Mouse (Mus musculus): ENCODE results near the gene Nr1d1. TPM values are rescaled to one million over a fixed set of nuclear protein-coding genes. Genes with fewer than 3 reads are reported as not detected.
"Not testable (repeated sequence)": the region's sequence is repeated elsewhere in the genome, so short reads cannot be mapped to it uniquely, and the experiment has no call there.

Gene Nr1d1
- polyA plus RNA-seq, 1 experiment from 2014 or later: 0.79 TPM

- H3K4me1 ChIP-seq (replicated peaks): peaks cover 52% of the 10 kb centered on the region
- ATAC-seq (ENCODE audit: insufficient number of reproducible peaks, insufficient read depth, low FRiP score, low TSS enrichment, low read depth): no peak
- WGBS: under 1% methylated on average over 17 of the region's 17 CpGs
- H3K9me3 ChIP-seq: no peaks in the 10 kb centered on the region
- H3K27ac ChIP-seq: peak overlapping the region; percentile 92
- no peaks in the 10 kb centered on the region for H3K27me3 ChIP-seq
- H3K9ac ChIP-seq (replicated peaks): peak overlapping the region; percentile 91; the same call in 1 of the 2 replicates
- peak overlapping the region; percentile 82 for H3K4me2 ChIP-seq
- peak overlapping the region; percentile 89 for H3K4me3 ChIP-seq (replicated peaks)
- no peaks in the 10 kb centered on the region for H3K36me3 ChIP-seq
These were observed 34.0 kb downstream of the Nr1d1 start for GRCm38 (mm10) chr11:98741051-98741620.

DNA sequence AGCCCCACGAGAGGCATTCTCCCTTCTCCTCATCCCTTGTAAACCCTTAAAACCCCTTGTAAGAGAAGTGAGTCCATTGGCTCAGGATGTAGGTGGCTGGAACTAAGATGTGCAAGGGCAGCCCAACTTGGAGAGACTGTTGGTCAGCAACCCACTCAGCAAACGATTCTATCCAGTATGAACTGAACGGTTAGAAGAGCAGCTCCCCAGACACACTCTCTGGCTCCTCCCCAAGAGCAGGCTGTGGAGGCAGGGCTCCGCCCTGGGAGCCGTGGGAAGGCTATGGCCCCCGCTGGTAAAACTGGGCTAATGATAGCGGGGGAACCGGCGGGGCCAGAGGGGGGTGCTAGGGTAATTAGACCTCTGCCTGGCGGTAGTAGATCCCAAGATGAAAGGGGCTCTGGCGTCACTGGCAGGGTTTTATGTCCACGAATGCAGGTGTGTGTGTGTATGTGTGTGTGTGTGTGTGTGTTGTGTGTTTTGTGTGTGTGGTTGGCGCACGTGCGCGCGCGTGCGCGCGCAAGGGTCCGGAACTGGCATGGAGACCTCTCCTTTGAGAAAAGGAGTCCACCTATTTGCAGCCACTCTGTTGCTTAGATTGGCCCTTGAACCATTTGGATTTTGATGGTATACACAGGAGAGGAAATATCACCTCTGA lies 34.6 kb downstream of the Nr1d1 start, which contains the start of gene Thra:
TSS of gene Thra (plus strand) at position 246 of the 658 bp plus-strand sequence.
- peaks cover 45% of the 10 kb centered on the region for H3K4me1 ChIP-seq (replicated peaks)

GRCm38 (mm10) chr11:98740026-98740392 lies 35.1 kb downstream of the Nr1d1 start:
- no peak for ATAC-seq (ENCODE audit: insufficient number of reproducible peaks, insufficient read depth, low FRiP score, low TSS enrichment, low read depth)
- Histone ChIP-seq H3K4me3 (replicated peaks) (peak overlapping the region; percentile 89), H3K27me3 (no peaks in the 10 kb centered on the region), H3K27ac (peak overlapping the region; percentile 92), H3K9ac (replicated peaks) (peak overlapping the region; percentile 91; the same call in 1 of the 2 replicates), H3K4me2 (peak overlapping the region; percentile 82), H3K36me3 (no peaks in the 10 kb centered on the region), H3K4me1 (replicated peaks) (peaks cover 41% of the 10 kb centered on the region), H3K9me3 (no peaks in the 10 kb centered on the region)
- 10% methylated on average over 8 of the region's 8 CpGs for WGBS

More for the DNA sequence above, 34.6 kb downstream of the Nr1d1 start, which contains the start of gene Thra:
- Histone ChIP-seq H3K9me3 (no peaks in the 10 kb centered on the region), H3K4me3 (replicated peaks) (peak within 1 kb of the TSS; percentile 89), H3K27ac (peak within 1 kb of the TSS; percentile 92), H3K27me3 (no peaks in the 10 kb centered on the region), H3K9ac (replicated peaks) (peak within 1 kb of the TSS; percentile 91), H3K36me3 (no peaks in the 10 kb centered on the region), H3K4me2 (peak within 1 kb of the TSS; percentile 82)
- peak; percentile 58 for ATAC-seq (ENCODE audit: insufficient number of reproducible peaks, insufficient read depth, low FRiP score, low TSS enrichment, low read depth)
- WGBS: under 1% methylated on average over 22 of the region's 22 CpGs

GRCm38 (mm10) chr11:98738925-98739324 lies 36.2 kb downstream of the Nr1d1 start:
- peaks cover 30% of the 10 kb centered on the region for H3K4me1 ChIP-seq (replicated peaks)
- no peak overlapping the region for H3K4me2 ChIP-seq
- H3K27ac ChIP-seq: no peak overlapping the region
- ATAC-seq (ENCODE audit: insufficient number of reproducible peaks, insufficient read depth, low FRiP score, low TSS enrichment, low read depth): no peak
- peaks cover 6% of the 10 kb centered on the region; the same call in 1 of the 2 replicates for H3K9me3 ChIP-seq
- 78% methylated on average over 8 of the region's 9 CpGs for WGBS
- H3K9ac ChIP-seq (replicated peaks): 0 out of 2 replicates have a peak overlapping the region, but pooled peaks have one; percentile 31
- no peaks in the 10 kb centered on the region for H3K36me3 ChIP-seq
- H3K4me3 ChIP-seq (replicated peaks): no peak overlapping the region
- no peaks in the 10 kb centered on the region for H3K27me3 ChIP-seq

DNA sequence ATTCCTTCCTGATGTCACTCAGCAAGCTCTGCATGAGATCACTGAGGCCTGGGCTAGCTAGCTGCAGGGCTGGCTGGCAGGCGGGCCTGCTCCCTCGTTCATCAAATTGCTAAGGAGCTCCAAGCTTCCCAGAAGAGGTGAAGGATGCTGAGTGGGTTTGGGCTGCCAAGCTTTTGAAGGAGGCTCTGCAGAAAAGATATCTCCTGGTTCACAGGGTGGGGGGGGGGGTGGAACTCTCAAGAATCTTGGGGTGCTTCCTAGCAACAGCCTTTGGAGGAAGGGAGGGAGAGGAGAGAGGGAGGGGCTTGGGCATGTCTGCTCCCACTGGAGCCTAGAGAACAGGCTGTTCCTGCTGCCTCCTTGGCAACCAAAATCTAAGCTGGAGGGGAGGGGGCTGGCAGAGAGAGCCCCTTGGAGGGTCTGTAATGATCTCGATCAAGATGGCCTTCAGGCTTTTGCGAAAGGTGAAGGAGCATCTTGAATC lies 36.7 kb downstream of the Nr1d1 start:
- no peaks in the 10 kb centered on the region for H3K36me3 ChIP-seq
- no peak for ATAC-seq (ENCODE audit: insufficient number of reproducible peaks, insufficient read depth, low FRiP score, low TSS enrichment, low read depth)
- H3K9ac ChIP-seq (replicated peaks): 0 out of 2 replicates have a peak overlapping the region, but pooled peaks have one; percentile 31
- H3K4me1 ChIP-seq (replicated peaks): peaks cover 26% of the 10 kb centered on the region
- no peak overlapping the region for H3K4me2 ChIP-seq
- H3K27ac ChIP-seq: no peak overlapping the region
- H3K9me3 ChIP-seq: peaks cover 6% of the 10 kb centered on the region; the same call in 1 of the 2 replicates
- WGBS: 50% methylated on average over 4 of the region's 4 CpGs
- no peaks in the 10 kb centered on the region for H3K27me3 ChIP-seq
- H3K4me3 ChIP-seq (replicated peaks): no peak overlapping the region

DNA sequence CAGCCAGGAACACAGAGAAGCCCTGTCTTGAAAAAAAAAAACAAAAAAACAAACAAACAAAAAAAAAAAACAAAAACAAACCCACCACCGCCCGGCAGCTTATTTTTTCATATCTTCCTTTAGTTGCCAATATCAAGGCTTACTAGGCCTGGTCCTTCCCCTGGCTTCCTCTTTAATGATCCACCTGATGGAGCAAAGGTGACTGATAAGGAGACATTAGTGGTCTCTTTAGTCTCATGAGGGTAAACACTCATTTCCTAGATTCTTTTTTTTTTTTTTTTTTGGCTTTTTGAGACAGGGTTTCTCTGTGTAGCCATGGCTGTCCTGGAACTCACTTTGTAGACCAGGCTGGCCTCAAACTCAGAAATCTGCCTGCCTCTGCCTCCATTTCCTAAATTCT lies 37.9 kb downstream of the Nr1d1 start:
- not testable (repeated sequence) for H3K9ac ChIP-seq (replicated peaks); ATAC-seq (ENCODE audit: insufficient number of reproducible peaks, insufficient read depth, low FRiP score, low TSS enrichment, low read depth); H3K4me2 ChIP-seq; H3K9me3 ChIP-seq; H3K27me3 ChIP-seq; H3K4me3 ChIP-seq (replicated peaks); H3K36me3 ChIP-seq; H3K27ac ChIP-seq
- H3K4me1 ChIP-seq (replicated peaks): peaks cover 17% of the 10 kb centered on the region
- 86% methylated on average over 2 of the region's 2 CpGs for WGBS

- H3K4me2 ChIP-seq: no peak overlapping the region
- WGBS: 89% methylated on average over 1 of the region's 1 CpGs
- H3K9ac ChIP-seq (replicated peaks): no peak overlapping the region
- H3K27ac ChIP-seq: no peak overlapping the region
- H3K9me3 ChIP-seq: peaks cover 6% of the 10 kb centered on the region; the same call in 1 of the 2 replicates
- H3K27me3 ChIP-seq: no peaks in the 10 kb centered on the region
- H3K36me3 ChIP-seq: no peaks in the 10 kb centered on the region
- peaks cover 16% of the 10 kb centered on the region for H3K4me1 ChIP-seq (replicated peaks)
- ATAC-seq (ENCODE audit: insufficient number of reproducible peaks, insufficient read depth, low FRiP score, low TSS enrichment, low read depth): no peak
- no peak overlapping the region for H3K4me3 ChIP-seq (replicated peaks)
These were observed 39.0 kb downstream of the Nr1d1 start for GRCm38 (mm10) chr11:98736176-98736575.

DNA sequence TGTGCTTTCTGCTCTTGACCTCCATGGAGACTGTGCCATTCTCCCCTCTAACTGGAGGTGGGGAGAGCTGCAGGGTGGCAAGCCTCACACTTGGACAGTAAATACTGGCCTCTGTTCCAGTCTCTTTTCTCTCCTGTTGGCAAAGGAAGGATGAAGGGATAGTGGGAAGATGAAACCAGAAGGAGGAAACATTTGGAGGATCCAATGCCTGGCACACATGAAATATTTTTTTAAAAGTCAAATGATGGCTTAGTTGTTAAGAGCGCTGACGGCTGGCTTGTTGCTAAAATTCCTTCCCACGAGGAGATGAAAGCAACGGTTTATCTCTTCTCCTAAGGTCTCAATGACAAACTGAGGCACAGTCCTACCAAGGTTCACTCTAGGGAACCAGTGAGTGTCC lies 40.0 kb downstream of the Nr1d1 start:
- no peak overlapping the region for H3K4me2 ChIP-seq
- no peak overlapping the region for H3K27ac ChIP-seq
- ATAC-seq (ENCODE audit: insufficient number of reproducible peaks, insufficient read depth, low FRiP score, low TSS enrichment, low read depth): no peak
- peaks cover 5% of the 10 kb centered on the region for H3K4me1 ChIP-seq (replicated peaks)
- 90% methylated on average over 4 of the region's 4 CpGs for WGBS
- H3K4me3 ChIP-seq (replicated peaks): no peak overlapping the region
- no peaks in the 10 kb centered on the region for H3K36me3 ChIP-seq
- H3K9me3 ChIP-seq: peaks cover 6% of the 10 kb centered on the region; the same call in 1 of the 2 replicates
- no peaks in the 10 kb centered on the region for H3K27me3 ChIP-seq
- H3K9ac ChIP-seq (replicated peaks): no peak overlapping the region

DNA sequence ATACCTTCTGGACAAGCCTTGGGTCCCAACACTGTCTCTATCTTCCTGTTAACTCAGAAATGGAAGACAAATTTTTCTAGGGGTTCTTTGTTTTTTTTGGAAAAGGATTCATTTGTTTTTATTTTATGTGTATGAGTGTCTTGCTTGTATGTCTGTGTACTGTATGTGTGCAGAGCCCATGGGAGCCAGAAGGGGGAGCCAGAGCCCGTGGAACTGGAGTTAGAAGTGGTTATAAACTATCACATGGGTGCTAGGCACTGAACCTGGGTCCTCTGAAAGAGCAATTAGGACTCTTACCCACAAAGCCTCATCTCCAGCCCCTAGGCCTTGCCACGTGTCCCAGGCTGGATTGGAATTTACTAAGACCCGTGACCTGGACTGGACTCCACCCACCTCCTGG lies 41.1 kb downstream of the Nr1d1 start:
- no peak overlapping the region for H3K27ac ChIP-seq
- no peak for ATAC-seq (ENCODE audit: insufficient number of reproducible peaks, insufficient read depth, low FRiP score, low TSS enrichment, low read depth)
- no peaks in the 10 kb centered on the region for H3K4me1 ChIP-seq (replicated peaks)
- no peaks in the 10 kb centered on the region for H3K36me3 ChIP-seq
- WGBS: 80% methylated on average over 3 of the region's 3 CpGs
- no peak overlapping the region for H3K9ac ChIP-seq (replicated peaks)
- no peaks in the 10 kb centered on the region for H3K27me3 ChIP-seq
- peaks cover 6% of the 10 kb centered on the region; the same call in 1 of the 2 replicates for H3K9me3 ChIP-seq
- no peak overlapping the region for H3K4me3 ChIP-seq (replicated peaks)
- H3K4me2 ChIP-seq: no peak overlapping the region

DNA sequence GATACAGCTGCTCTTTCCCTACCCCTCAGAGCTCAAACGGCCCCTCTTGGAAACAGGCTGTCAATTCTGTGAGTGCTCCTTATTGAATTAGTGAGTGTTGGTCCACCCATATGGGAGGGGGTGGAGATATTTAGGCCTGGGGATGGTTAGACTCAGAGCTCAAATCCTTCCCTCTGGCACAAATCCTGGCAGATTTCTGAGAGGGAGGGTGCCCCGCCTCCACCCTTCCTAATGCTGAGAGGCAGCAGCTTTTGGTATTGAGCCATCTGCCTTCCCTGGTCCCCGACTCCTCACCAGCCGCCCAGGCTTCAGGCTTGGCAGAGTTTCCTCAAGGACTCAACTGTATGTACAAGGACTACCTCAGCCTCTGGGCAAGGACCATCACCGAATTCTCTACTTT lies 44.0 kb downstream of the Nr1d1 start:
- no peak overlapping the region for H3K27ac ChIP-seq
- peaks cover 17% of the 10 kb centered on the region for H3K36me3 ChIP-seq
- peaks cover 5% of the 10 kb centered on the region; the same call in 1 of the 2 replicates for H3K4me1 ChIP-seq (replicated peaks)
- no peak for ATAC-seq (ENCODE audit: insufficient number of reproducible peaks, insufficient read depth, low FRiP score, low TSS enrichment, low read depth)
- WGBS: 59% methylated on average over 5 of the region's 5 CpGs
- no peaks in the 10 kb centered on the region for H3K27me3 ChIP-seq
- no peak overlapping the region for H3K4me2 ChIP-seq
- H3K9ac ChIP-seq (replicated peaks): no peak overlapping the region
- H3K9me3 ChIP-seq: peaks cover 6% of the 10 kb centered on the region; the same call in 1 of the 2 replicates
- no peak overlapping the region for H3K4me3 ChIP-seq (replicated peaks)

GRCm38 (mm10) chr11:98730727-98731126 lies 44.4 kb downstream of the Nr1d1 start:
- ATAC-seq (ENCODE audit: insufficient number of reproducible peaks, insufficient read depth, low FRiP score, low TSS enrichment, low read depth): no peak
- 72% methylated on average over 4 of the region's 4 CpGs for WGBS
- H3K27ac ChIP-seq: no peak overlapping the region

More at GRCm38 (mm10) chr11:98730727-98731126, 44.4 kb downstream of the Nr1d1 start:
- peaks cover 5% of the 10 kb centered on the region; the same call in 1 of the 2 replicates for H3K4me1 ChIP-seq (replicated peaks)
- no peaks in the 10 kb centered on the region for H3K27me3 ChIP-seq
- peaks cover 6% of the 10 kb centered on the region; the same call in 1 of the 2 replicates for H3K9me3 ChIP-seq
- H3K36me3 ChIP-seq: peaks cover 22% of the 10 kb centered on the region
- H3K4me3 ChIP-seq (replicated peaks): no peak overlapping the region
- no peak overlapping the region for H3K9ac ChIP-seq (replicated peaks)
- H3K4me2 ChIP-seq: no peak overlapping the region

Measured in limb, embryonic 12.5 days (tissue).